Mouse (Mus musculus) ES-Bruce4 (cell line): ENCODE results near the gene Nup188.

ENCODE experiments used
- CTCF ChIP-seq: IDR thresholded peaks from one replicate; pipeline ENCODE4 v1.8.1; 2011; ENCODE audit warnings: low read depth, low read length
- EP300 ChIP-seq: IDR thresholded peaks from 2 replicates; pipeline ENCODE4 v1.6.1; 2011; ENCODE audit warnings: low read depth, low read length; ENCODE audit not compliant: insufficient read depth

DNA sequence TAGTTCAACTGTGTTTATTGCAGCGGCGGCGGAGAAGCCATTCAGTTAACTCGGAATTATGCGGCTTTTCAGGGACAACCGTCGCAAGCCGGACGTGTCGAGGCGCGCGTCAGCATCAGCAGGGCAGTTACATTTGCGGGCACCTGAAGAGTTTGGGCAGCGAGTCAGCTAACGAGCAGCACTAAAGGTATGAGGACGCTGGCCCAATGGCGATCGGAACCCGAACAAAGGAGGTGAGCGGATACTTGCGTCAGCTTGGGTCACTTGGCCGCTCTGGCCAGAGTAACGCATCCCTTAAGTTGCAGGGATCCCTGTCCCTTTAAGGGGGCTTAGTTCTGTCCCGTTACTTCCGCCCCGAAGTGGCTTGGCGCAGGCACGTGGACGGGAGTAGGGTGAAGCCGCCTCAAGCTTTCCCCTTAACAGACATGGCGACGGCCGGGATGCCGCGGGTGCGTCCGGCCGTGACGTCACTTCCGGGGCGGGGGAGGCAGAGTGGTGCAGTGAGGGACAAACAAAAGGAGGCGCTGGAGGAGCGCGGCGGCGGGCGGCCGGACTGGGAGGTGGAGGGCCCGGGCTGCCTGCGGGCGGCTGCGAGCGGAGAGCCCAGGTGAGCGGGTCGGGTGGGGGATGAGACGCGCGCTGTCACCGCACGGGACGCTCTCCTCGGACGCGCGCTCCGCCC lies 48.9 kb upstream of the Nup188 start, which contains the start of gene Lrrc8a:
- TF ChIP-seq CTCF: no peak
- TF ChIP-seq EP300: peak; percentile 46; the same call in 1 of the 2 replicates
